Mouse (Mus musculus) kidney, adult 2 months (tissue): ENCODE measurements at regions not wholly inside any gene's neighbourhood (a gene's known extent, or its start where the extent isn't known, plus 50 kb on each side); places are given as distances from the start of the nearest gene placed in this dataset.

ENCODE experiments used
- DNase-seq: peaks from one replicate; pipeline ENCODE4 v3.0.0; 2021
- H3K27ac ChIP-seq: fragments of 200-500 bp; 2 replicates; pipeline ENCODE4 v1.5.1; 2012; ENCODE audit warnings: low read depth, low read length, control low read depth, inconsistent platforms; ENCODE audit not compliant: insufficient read depth
- H3K27me3 ChIP-seq: fragments of 200-500 bp; replicated peaks from 2 replicates; pipeline ENCODE4 v1.6.1; 2012; ENCODE audit warnings: mild to moderate bottlenecking, moderate library complexity, low read length, inconsistent platforms; ENCODE audit not compliant: control insufficient read depth, insufficient read depth
- H3K36me3 ChIP-seq: fragments of 200-500 bp; 2 replicates; pipeline ENCODE4 v1.6.1; 2012; ENCODE audit warnings: mild to moderate bottlenecking, moderate library complexity, low read length, inconsistent platforms; ENCODE audit not compliant: control insufficient read depth, insufficient read depth
- H3K4me1 ChIP-seq: fragments of 200-500 bp; 2 replicates; pipeline ENCODE4 v1.6.1; 2011; ENCODE audit warnings: low read length; ENCODE audit not compliant: control insufficient read depth, insufficient read depth
- H3K4me3 ChIP-seq: fragments of 200-500 bp; 2 replicates; pipeline ENCODE4 v1.5.1; 2011; ENCODE audit warnings: mild to moderate bottlenecking, low read depth, low read length, control low read depth; ENCODE audit not compliant: insufficient read depth
- CTCF ChIP-seq: fragments of 200-500 bp; conservative IDR thresholded peaks from 2 replicates; pipeline ENCODE4 v1.5.1; 2011; ENCODE audit warnings: low read depth, mild to moderate bottlenecking, control low read depth, low read length, moderate library complexity, mixed read lengths; ENCODE audit not compliant: insufficient read depth, insufficient read length
- POLR2A ChIP-seq: fragments of 200-500 bp; IDR thresholded peaks from one replicate; pipeline ENCODE4 v1.6.1; 2011; ENCODE audit warnings: low read depth, low read length, control low read depth
- WGBS: fragments of 180-500 bp; shearing (Covaris S2); methylation state at CpG from one replicate; pipeline ENCODE4 v1.1.7; 2018; 5-methylcytosine and 5-hydroxymethylcytosine counted together

GRCm38 (mm10) chr12:109742486-109742885 lies 142.4 kb upstream of the Rtl1 start:
- Histone ChIP-seq H3K36me3 (no peaks in the 10 kb centered on the region), H3K4me1 (no peaks in the 10 kb centered on the region), H3K27ac (no peak overlapping the region), H3K4me3 (no peak overlapping the region), H3K27me3 (no peaks in the 10 kb centered on the region)
- WGBS: 88% methylated on average over 11 of the region's 11 CpGs
- TF ChIP-seq CTCF (no peak), POLR2A (no peak)
- DNase-seq: no peak

- Histone ChIP-seq H3K4me3 (no peak overlapping the region), H3K27me3 (no peaks in the 10 kb centered on the region), H3K4me1 (no peaks in the 10 kb centered on the region), H3K36me3 (no peaks in the 10 kb centered on the region), H3K27ac (no peak overlapping the region)
- WGBS: 46% methylated on average over 24 of the region's 24 CpGs
- DNase-seq: no peak
- no peak for TF ChIP-seq POLR2A
These were observed 143.0 kb upstream of the Rtl1 start for GRCm38 (mm10) chr12:109743036-109743650.

DNA sequence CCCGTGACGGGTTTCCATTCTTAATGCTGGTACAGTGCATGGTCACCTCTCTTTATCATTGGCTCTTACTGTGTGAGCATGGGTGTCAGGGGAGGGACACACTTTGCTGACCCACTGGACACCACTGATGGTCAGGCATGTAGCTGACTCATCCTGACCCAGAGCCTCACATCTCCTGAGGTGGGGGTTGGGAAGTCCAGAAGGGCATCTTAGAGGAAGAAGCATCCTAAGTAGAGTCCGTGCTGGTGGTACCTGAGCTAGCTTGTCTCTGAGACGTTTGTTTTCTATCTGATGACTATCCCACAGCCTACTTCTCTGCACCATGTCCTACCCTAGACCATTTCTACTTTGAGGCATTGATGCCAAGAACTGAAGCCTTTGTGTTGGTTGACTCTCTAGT lies 144.1 kb upstream of the Rtl1 start:
- H3K4me3 ChIP-seq: no peak overlapping the region
- no peak for DNase-seq
- no peak for TF ChIP-seq CTCF
- no peak for TF ChIP-seq POLR2A
- 86% methylated on average over 4 of the region's 4 CpGs for WGBS
- H3K36me3 ChIP-seq: no peaks in the 10 kb centered on the region
- H3K27ac ChIP-seq: no peak overlapping the region
- no peaks in the 10 kb centered on the region for H3K4me1 ChIP-seq
- no peaks in the 10 kb centered on the region for H3K27me3 ChIP-seq

DNA sequence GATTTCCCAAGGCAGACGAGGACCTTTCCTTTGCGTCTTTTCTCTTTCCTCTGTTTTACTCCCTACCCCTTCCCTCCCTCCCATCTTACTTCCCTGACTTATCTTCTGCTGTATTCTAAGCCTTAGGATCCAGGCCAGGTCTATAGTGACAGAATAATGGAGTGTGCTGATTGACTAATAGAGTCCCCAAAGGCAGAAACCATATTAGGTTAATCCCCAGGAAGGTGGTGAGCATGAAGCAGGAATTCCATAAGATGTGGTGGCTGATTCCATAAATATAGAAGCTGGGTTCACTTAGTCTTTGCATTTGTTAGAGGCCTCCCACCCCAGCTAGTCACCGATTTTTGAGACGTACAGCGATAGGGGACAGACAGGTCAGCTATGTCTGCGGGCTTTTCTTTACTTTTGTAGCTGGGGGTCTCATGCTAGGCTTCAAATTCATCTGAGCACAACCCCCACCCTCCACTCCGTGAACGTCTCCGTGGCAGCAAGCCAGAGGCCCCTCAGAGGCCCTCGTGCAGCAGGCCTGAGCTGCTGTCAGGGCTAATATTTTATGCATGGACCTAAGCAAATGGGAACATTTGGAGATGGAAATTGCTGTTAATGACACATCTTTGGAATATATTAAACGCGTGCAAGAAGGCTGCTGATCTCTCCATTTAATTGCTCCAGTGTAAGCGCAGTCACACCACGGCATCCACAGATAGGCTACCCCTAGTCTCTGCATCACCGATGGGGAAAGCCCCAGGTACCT lies 145.8 kb upstream of the Rtl1 start:
- Histone ChIP-seq H3K36me3 (no peaks in the 10 kb centered on the region), H3K4me3 (no peak overlapping the region), H3K27me3 (no peaks in the 10 kb centered on the region), H3K4me1 (no peaks in the 10 kb centered on the region), H3K27ac (no peak overlapping the region)
- TF ChIP-seq CTCF (no peak), POLR2A (no peak)
- DNase-seq: no peak
- 65% methylated on average over 15 of the region's 15 CpGs for WGBS

DNA sequence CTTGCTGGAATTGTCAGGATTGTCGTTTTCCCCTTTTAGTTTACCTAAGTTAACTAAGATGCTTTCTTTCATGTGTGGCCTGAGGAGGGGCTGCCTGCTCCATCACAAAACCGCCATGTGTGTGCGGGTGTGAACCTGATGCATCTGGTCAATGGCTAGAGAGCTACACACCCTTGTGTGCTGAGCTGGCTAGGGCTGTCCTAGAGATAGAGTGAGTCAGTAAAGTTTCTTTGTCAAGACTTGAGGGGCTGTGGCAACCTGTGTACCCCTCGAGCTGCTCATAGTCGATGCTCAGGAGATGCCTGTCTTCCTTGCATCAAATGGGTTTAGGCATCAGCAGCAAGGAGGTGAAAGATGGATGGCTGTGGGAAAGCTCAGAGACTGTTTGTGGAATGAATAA lies 147.1 kb upstream of the Rtl1 start:
- TF ChIP-seq CTCF (no peak), POLR2A (no peak)
- H3K4me1 ChIP-seq: no peaks in the 10 kb centered on the region
- WGBS: 70% methylated on average over 5 of the region's 5 CpGs
- H3K27ac ChIP-seq: no peak overlapping the region
- DNase-seq: no peak
- H3K4me3 ChIP-seq: no peak overlapping the region
- H3K27me3 ChIP-seq: no peaks in the 10 kb centered on the region
- H3K36me3 ChIP-seq: no peaks in the 10 kb centered on the region

GRCm38 (mm10) chr12:109747776-109748175 lies 147.6 kb upstream of the Rtl1 start:
- H3K36me3 ChIP-seq: no peaks in the 10 kb centered on the region
- no peak for TF ChIP-seq CTCF
- H3K27ac ChIP-seq: no peak overlapping the region
- H3K4me3 ChIP-seq: no peak overlapping the region
- DNase-seq: no peak
- no peaks in the 10 kb centered on the region for H3K27me3 ChIP-seq
- H3K4me1 ChIP-seq: no peaks in the 10 kb centered on the region
- WGBS: 72% methylated on average over 13 of the region's 13 CpGs

DNA sequence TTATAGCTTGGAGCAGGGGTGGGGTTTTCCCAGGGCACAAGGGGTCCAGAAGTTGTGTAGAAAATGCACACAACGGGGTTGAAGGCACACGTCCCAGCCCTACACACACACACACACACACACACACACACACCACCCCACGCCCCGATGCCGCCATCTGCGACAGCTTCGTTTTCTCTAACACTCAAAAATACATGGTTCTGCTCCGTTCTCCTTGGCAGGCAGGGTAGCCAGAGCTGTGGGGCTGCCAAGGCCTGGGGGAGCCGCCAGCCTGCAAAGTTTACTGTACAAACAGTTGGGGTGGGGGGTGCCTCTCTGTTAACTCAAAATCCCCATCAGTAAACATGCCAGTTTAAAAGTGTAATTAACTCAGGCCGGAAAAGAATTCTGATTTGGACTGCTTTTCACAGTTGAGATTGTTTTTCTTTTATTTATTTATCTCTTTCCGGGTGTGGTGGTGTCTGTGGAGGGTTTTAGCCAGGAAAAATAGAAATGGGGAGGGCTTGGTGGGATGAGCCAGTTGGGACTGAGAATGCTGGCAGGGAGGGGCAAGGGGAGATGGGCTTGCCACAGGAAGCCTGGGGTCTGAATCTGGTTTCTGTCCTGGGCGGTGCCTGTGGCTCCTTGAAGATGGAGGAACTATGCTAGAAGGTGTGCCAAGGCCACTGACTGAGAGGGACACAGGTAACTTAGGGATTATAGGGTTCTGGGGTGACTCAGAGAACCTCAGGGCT lies 148.4 kb upstream of the Rtl1 start:
- Histone ChIP-seq H3K27ac (no peak overlapping the region), H3K36me3 (no peaks in the 10 kb centered on the region), H3K4me3 (no peak overlapping the region), H3K27me3 (no peaks in the 10 kb centered on the region), H3K4me1 (no peaks in the 10 kb centered on the region)
- DNase-seq: no peak
- WGBS: 74% methylated on average over 12 of the region's 12 CpGs
- TF ChIP-seq CTCF (no peak), POLR2A (no peak)
